Mouse (Mus musculus) ES-E14 (cell line): ENCODE measurements around the gene Ank3. TPM values are rescaled to one million over a fixed set of nuclear protein-coding genes. Genes with fewer than 3 reads are reported as not detected.

Source experiments
- DNase-seq: peaks from one replicate; pipeline ENCODE4 v3.0.0-alpha.2; 2013; ENCODE audit warnings: low read depth, low spot score
- H3K27ac ChIP-seq: 2 replicates; pipeline ENCODE4 v1.5.1; 2012; ENCODE audit warnings: low read depth, mild to moderate bottlenecking, low read length, moderate library complexity, mixed read lengths; ENCODE audit not compliant: poor library complexity, insufficient read depth, severe bottlenecking
- H3K36me3 ChIP-seq: 2 replicates; pipeline ENCODE4 v1.6.1; 2012; ENCODE audit warnings: mild to moderate bottlenecking, low read length, moderate library complexity, mixed read lengths; ENCODE audit not compliant: control insufficient read depth, poor library complexity, insufficient read depth, severe bottlenecking
- H3K4me1 ChIP-seq, 2 experiments: fragments of 150-350 bp in 1 of 2; sonication (generic) in 1 of 2; 2 replicates each; pipeline ENCODE4 v1.6.1; 2012; ENCODE audit warnings: low read length in 2 of 2, mild to moderate bottlenecking in 1 of 2, mixed read lengths in 1 of 2; ENCODE audit not compliant: control insufficient read depth in 2 of 2, insufficient read depth in 2 of 2, poor library complexity in 1 of 2
- H3K4me3 ChIP-seq, 2 experiments: fragments of 150-350 bp in 1 of 2; sonication (generic) in 1 of 2; 2 replicates each; pipeline ENCODE4 v1.5.1; 2012; ENCODE audit warnings: low read length in 2 of 2, low read depth in 1 of 2, mild to moderate bottlenecking in 1 of 2, mixed read lengths in 1 of 2; ENCODE audit not compliant: insufficient read depth in 1 of 2, poor library complexity in 1 of 2, severe bottlenecking in 1 of 2
- H3K9ac ChIP-seq: 2 replicates; pipeline ENCODE4 v1.6.1; 2012; ENCODE audit warnings: low read depth, mild to moderate bottlenecking, low read length, mixed read lengths; ENCODE audit not compliant: poor library complexity, insufficient read depth, severe bottlenecking
- H3K9me3 ChIP-seq: fragments of 150-350 bp; sonication (generic); 2 replicates; pipeline ENCODE4 v1.6.1; 2012; ENCODE audit warnings: low read depth, mild to moderate bottlenecking, low read length; ENCODE audit not compliant: control insufficient read depth, insufficient read depth
- CHD2 ChIP-seq: IDR thresholded peaks from 2 replicates; pipeline ENCODE4 v1.6.1; 2014; ENCODE audit warnings: mild to moderate bottlenecking, low read depth, low read length, inconsistent platforms
- HCFC1 ChIP-seq: IDR thresholded peaks from 2 replicates; pipeline ENCODE4 v1.6.1; 2012; ENCODE audit warnings: low read length, inconsistent platforms, borderline replicate concordance; ENCODE audit not compliant: insufficient read depth
- MAFK ChIP-seq: IDR thresholded peaks from 2 replicates; pipeline ENCODE4 v1.6.1; 2014; ENCODE audit warnings: mild to moderate bottlenecking, low read depth, low read length, inconsistent platforms; ENCODE audit not compliant: insufficient read depth
- ZC3H11A ChIP-seq: IDR thresholded peaks from 2 replicates; pipeline ENCODE4 v1.6.1; 2012; ENCODE audit warnings: low read depth, mild to moderate bottlenecking, inconsistent platforms, low read length, borderline replicate concordance
- ZNF384 ChIP-seq: IDR thresholded peaks from 2 replicates; pipeline ENCODE4 v1.6.1; 2012; ENCODE audit warnings: low read depth, low read length, inconsistent platforms
- in situ Hi-C, 2 experiments: fragments of 600-800 bp; cut with MboI; formaldehyde crosslinking; loops; one replicate each; pipeline ENCODE4 v1.15.1; 2025; ENCODE audit warnings: low sequenced_read_pairs in 2 of 2, inconsistent platforms in 1 of 2; ENCODE audit not compliant: unreplicated experiment in 2 of 2
- total RNA-seq: library from RNA; depleted of rRNA; stranded (reverse); fragments of 300-350 nt; gene quantifications from 2 replicates; pipeline ENCODE4 v1.2.3, GENCODE M21; 2012

Ank3 gene
- total RNA-seq, 1 experiment, result 6.5 TPM

DNA sequence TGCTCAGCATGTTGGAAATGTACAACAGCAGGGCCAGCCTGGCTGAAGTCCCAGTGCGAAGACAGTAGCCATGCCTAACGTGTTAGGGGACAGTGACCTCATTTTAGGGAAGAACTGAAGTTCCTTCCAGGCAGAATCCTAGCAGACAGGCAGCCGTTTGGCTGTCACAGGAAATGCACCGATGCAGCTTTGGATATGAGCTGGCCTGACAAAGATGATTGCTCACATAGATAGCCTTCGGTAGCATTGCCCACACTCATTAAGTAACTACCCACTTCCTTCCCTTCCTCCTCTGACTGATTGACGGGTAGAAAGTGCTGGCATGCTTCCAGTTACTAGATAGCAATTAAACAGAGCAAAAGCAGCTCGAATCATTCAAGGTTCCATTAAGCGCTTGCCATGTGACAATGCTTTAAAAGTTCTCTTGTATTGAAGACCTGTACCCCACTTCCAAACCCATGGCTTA, 397.9 kb downstream of the Ank3 start:
- Histone ChIP-seq H3K9me3 (no peaks in the 10 kb centered on the region), H3K4me1 (peaks cover 2 to 5% of the 10 kb centered on the region in 2 experiments; a peak in 1 of 4 replicates), H3K4me3 (no peak overlapping the region), H3K36me3 (no peaks in the 10 kb centered on the region), H3K9ac (no peak overlapping the region), H3K27ac (no peak overlapping the region)
- in situ Hi-C loops, result no loop called here
- TF ChIP-seq ZC3H11A, result no peak
- TF ChIP-seq HCFC1, result no peak
- no peak for TF ChIP-seq ZNF384
- no peak for TF ChIP-seq MAFK
- no peak for TF ChIP-seq CHD2
- no peak for DNase-seq

DNA sequence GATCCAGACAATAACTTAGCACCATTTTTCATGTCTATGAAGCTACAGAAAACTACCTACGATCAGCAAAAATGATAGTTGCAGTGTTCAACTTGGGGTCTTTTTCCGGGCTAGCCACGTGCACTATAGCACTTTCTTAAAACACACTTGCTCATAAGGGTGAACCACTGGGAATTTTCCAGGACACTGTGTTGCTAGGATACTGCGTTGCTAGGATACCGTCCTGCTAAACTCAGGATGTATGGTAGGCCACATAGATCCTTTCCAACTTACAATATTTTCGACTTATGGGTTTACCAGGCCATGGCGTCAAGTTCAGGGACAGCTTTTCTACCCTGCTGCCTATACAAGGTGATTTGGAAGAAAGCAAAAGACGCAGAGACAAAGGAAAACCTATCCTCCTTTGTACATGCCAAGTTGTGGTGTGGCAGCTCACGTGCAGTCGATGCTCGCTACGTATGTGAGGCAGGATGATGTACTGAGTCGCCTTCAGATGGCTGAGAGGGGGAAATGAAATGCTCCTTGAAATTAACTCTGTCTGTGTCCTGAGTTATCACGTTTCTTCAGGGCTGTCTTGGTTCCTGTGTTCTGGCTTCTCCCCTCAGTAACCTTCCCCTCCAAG, 404.7 kb downstream of the Ank3 start:
- no peaks in the 10 kb centered on the region for H3K36me3 ChIP-seq
- no peak overlapping the region for H3K4me3 ChIP-seq
- no peak overlapping the region; the same call in 1 of the 2 replicates for H3K27ac ChIP-seq
- no peak for DNase-seq
- H3K4me1 ChIP-seq, result no peaks in the 10 kb centered on the region
- in situ Hi-C loops, result no loop called here
- H3K9ac ChIP-seq, result no peak overlapping the region
- H3K9me3 ChIP-seq, result no peaks in the 10 kb centered on the region
- TF ChIP-seq HCFC1, result no peak
- no peak for TF ChIP-seq CHD2
- TF ChIP-seq ZNF384, result no peak
- no peak for TF ChIP-seq ZC3H11A
- TF ChIP-seq MAFK, result no peak

DNA sequence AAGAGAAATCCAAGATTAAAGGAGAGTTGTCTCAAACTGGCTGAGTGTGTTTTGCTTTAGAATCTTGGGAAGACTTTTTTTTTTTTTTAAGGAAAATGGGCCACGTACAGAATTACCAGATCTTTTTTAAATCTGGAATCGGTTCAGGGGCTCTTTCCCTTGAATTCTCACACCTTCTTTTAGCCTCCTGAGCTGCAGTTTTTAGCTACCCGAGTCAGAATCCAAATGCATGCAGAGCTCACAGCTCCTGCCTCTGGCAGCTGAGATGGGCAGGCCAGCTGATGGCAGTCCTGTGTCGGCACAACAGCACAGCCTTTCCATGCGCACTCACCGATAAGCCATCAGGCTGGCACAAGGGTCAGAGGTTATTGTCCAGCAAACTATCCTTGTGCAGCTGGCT, 406.0 kb downstream of the Ank3 start:
- DNase-seq, result no peak
- TF ChIP-seq MAFK (no peak), HCFC1 (no peak), CHD2 (no peak), ZC3H11A (no peak), ZNF384 (no peak)
- Histone ChIP-seq H3K4me3 (no peak overlapping the region), H3K27ac (no peak overlapping the region), H3K36me3 (no peaks in the 10 kb centered on the region), H3K4me1 (no peaks in the 10 kb centered on the region), H3K9ac (no peak overlapping the region), H3K9me3 (no peaks in the 10 kb centered on the region)
- in situ Hi-C loops, result no loop called here

DNA sequence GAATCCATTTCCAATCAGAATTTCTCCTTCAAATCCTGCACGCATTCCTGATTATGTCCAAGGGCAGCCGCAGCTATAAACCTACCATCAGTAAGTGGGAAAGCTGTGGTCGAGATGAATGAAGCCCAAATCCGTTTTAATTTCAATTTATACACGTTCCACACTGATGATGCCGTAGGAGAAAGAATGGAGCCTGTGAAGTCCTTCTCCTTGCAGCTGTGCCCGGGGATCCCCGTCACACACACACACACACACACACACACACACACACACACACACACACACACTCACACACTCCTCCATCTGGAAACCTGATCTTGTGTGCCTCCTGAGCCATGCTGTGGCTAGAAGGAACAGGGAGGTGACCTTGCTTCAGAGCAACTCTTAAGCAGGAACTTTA, 412.2 kb downstream of the Ank3 start:
- in situ Hi-C loops, result no loop called here
- TF ChIP-seq MAFK (no peak), ZNF384 (no peak), ZC3H11A (no peak), CHD2 (no peak), HCFC1 (no peak)
- Histone ChIP-seq H3K27ac (no peak overlapping the region), H3K9ac (no peak overlapping the region), H3K9me3 (no peaks in the 10 kb centered on the region), H3K4me3 (no peak overlapping the region), H3K4me1 (no peaks in the 10 kb centered on the region), H3K36me3 (no peaks in the 10 kb centered on the region)
- no peak for DNase-seq

GRCm38 (mm10) chr10:69813823-69814522, 415.4 kb downstream of the Ank3 start:
- H3K36me3 ChIP-seq, result no peaks in the 10 kb centered on the region
- H3K27ac ChIP-seq, result no peak overlapping the region
- H3K9ac ChIP-seq, result no peak overlapping the region
- in situ Hi-C loops, result no loop called here
- no peak overlapping the region for H3K4me3 ChIP-seq
- DNase-seq, result no peak
- no peaks in the 10 kb centered on the region for H3K9me3 ChIP-seq
- TF ChIP-seq HCFC1, result no peak
- no peak for TF ChIP-seq ZNF384
- TF ChIP-seq CHD2, result no peak
- no peak for TF ChIP-seq ZC3H11A
- TF ChIP-seq MAFK, result no peak
- H3K4me1 ChIP-seq, result no peaks in the 10 kb centered on the region
